Mouse (Mus musculus) thymus, postnatal 0 days (tissue): ENCODE data around the gene Zik1. TPM values are rescaled to one million over a fixed set of nuclear protein-coding genes. Genes with fewer than 3 reads are reported as not detected.
A peak's percentile ranks its signal among the peaks of the same experiment; 100 is the strongest.

Source experiments
- DNase-seq: peaks from one replicate; pipeline ENCODE4 v3.0.0-alpha.2; 2015; ENCODE audit warnings: low spot score
- polyA plus RNA-seq: library from polyadenylated mRNA; unstranded; fragments of >200 nt; fragmentation: Nextera tagmentation; extraction: Ambion mirVana; gene quantifications from 2 replicates; pipeline ENCODE4 v1.2.1, GENCODE M21; 2015

The Zik1 gene
- polyA plus RNA-seq = 5.9 and 6.5 TPM in 2 replicates

GRCm38 (mm10) chr7:10494786-10495521 lies at the start of gene Zik1:
TSS of gene Zik1 (minus strand) at chr7:10495394.
- peak; percentile 82 for DNase-seq

GRCm38 (mm10) chr7:10495578-10495977 lies 384 bp upstream of the Zik1 start:
- DNase-seq = no peak

- DNase-seq = no peak
Measured at GRCm38 (mm10) chr7:10480588-10481233, 14.5 kb downstream of the Zik1 start.

- no peak for DNase-seq
Measured at GRCm38 (mm10) chr7:10479813-10480212, 15.4 kb downstream of the Zik1 start.

- DNase-seq = no peak
Measured at GRCm38 (mm10) chr7:10458166-10458565, 37.0 kb downstream of the Zik1 start.

- no peak for DNase-seq
Measured at GRCm38 (mm10) chr7:10443031-10443430, 52.2 kb downstream of the Zik1 start, which contains the start of gene Vmn1r67. TSS of gene Vmn1r67 (plus strand) at chr7:10443331.

Other genes with a start within 250 kb of the Zik1 start
- not detected in 2 replicates for gene Vmn1r66, start 217.4 kb downstream of the Zik1 start, polyA plus RNA-seq
- gene Vmn1r67, start 52.1 kb downstream of the Zik1 start, polyA plus RNA-seq = not detected in 2 replicates
- not detected in 2 replicates for gene Vmn1r68, start 63.1 kb upstream of the Zik1 start, polyA plus RNA-seq
- gene Vmn1r69, start 118.3 kb upstream of the Zik1 start, polyA plus RNA-seq = not detected in 2 replicates
- gene Vmn1r70, start 136.1 kb upstream of the Zik1 start, polyA plus RNA-seq = not detected in 2 replicates
- gene Nlrp4b, start 192.4 kb upstream of the Zik1 start, polyA plus RNA-seq = not detected in 2 replicates